In the genomic region with DNA sequence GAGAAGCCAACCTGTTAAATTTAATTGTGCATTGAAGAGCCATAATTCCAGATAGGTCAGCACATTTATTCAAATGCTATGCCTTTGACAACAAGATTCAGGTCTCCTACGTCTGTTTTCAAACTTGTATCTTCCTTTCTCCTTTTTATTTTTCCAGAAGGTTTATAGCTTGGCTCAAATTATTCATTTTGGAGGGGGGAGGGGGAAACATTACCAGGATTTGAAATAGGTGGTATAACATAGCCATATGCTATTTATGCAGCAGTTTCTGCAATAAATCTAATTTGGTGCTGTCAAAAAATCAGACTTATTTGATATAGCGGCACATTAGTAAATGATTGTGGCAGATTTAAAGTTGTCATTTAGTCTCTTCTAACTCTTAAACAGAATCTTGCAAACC, we compare ENCODE assay signal across 9 mouse cellular contexts.
"Had no signal": no experiment of that assay in that cellular context is flagged by ENCODE, and none has a peak within 500 bp of the region (broad histone marks: within the 10 kb centered on the region; RNA-seq: fewer than 3 reads in every experiment).

No protein-coding gene starts in this region.

- H3K9me3 ChIP-seq: kidney, embryonic 15.5 days; liver, embryonic 13.5 days had no signal

- H3K9ac ChIP-seq: kidney, embryonic 15.5 days; liver, embryonic 13.5 days had no signal

- H3K4me3 ChIP-seq: kidney, embryonic 15.5 days; liver, embryonic 13.5 days had no signal

- H3K4me1 ChIP-seq: kidney, embryonic 15.5 days; liver, embryonic 13.5 days had no signal

- H3K27ac ChIP-seq: kidney, embryonic 15.5 days; liver, embryonic 13.5 days had no signal

- DNase-seq: kidney, postnatal 25 days; liver, embryonic 13.5 days; lung, adult 2 months; lung, postnatal 14 days; lung, postnatal 4 days; thymus, adult 18-20 months; thymus, postnatal 36 days had no signal

- H3K36me3 ChIP-seq: kidney, embryonic 15.5 days; liver, embryonic 13.5 days had no signal

- H3K4me2 ChIP-seq: kidney, embryonic 15.5 days; liver, embryonic 13.5 days; midbrain, embryonic 11.5 days had no signal

- H3K27me3 ChIP-seq: kidney, embryonic 15.5 days; liver, embryonic 13.5 days had no signal
